Mouse (Mus musculus): ENCODE results near the gene Bcas1. TPM values are rescaled to one million over a fixed set of nuclear protein-coding genes. Genes with fewer than 3 reads are reported as not detected.
A peak's percentile ranks its signal among the peaks of the same experiment; 100 is the strongest.

Bcas1 gene
- polyA plus RNA-seq, 1 experiment from 2014 or later = 8.4 TPM

GRCm38 (mm10) chr2:170384770-170385169 lies 42.9 kb downstream of the Bcas1 start:
- no peaks in the 10 kb centered on the region for H3K27me3 ChIP-seq (ENCODE audit: control insufficient read depth, insufficient read depth, low read depth, low read length)
- no peak overlapping the region for H3K9ac ChIP-seq (ENCODE audit: low read depth, low read length)
- ATAC-seq (ENCODE audit: low read depth) = no peak
- no peak overlapping the region for H3K27ac ChIP-seq (ENCODE audit: low read length)
- H3K4me1 ChIP-seq (ENCODE audit: control insufficient read depth, low read depth, low read length) = no peaks in the 10 kb centered on the region; the same call in 1 of the 2 replicates
- H3K9me3 ChIP-seq (replicated peaks; ENCODE audit: control insufficient read depth, low read length) = 0 out of 2 replicates have a peak, but pooled peaks cover 2% of the 10 kb centered on the region
- no peak overlapping the region for H3K4me3 ChIP-seq (ENCODE audit: low read depth, low read length)
- 89% methylated on average over 1 of the region's 1 CpGs for WGBS (ENCODE audit: insufficient replicate concordance)
- no peaks in the 10 kb centered on the region for H3K36me3 ChIP-seq (ENCODE audit: control insufficient read depth, insufficient read depth)
- no peak overlapping the region for H3K4me2 ChIP-seq (ENCODE audit: low read depth, low read length)

DNA sequence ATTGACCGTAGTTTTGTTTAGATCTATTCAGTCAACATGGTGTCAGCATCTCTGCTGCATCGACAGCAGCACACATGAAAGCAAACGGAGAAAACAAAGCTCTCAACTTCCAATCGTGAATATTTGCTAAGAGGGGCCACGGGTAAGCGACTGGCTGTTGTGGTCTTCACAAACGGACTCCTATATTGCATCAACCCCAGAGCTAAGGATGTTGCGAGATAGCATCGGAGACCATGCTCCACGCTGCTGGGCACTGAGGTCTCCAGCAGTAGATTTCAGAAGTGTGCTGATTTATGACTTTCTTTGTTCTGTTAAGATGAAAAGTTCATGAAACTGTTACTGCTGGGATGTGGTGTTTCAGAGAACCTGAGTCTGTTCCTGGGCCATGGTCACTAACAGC lies 54.3 kb downstream of the Bcas1 start:
- H3K27me3 ChIP-seq (ENCODE audit: control insufficient read depth, insufficient read depth, low read depth, low read length) = no peaks in the 10 kb centered on the region
- no peaks in the 10 kb centered on the region for H3K9me3 ChIP-seq (replicated peaks; ENCODE audit: control insufficient read depth, low read length)
- no peak overlapping the region for H3K4me3 ChIP-seq (ENCODE audit: low read depth, low read length)
- ATAC-seq (ENCODE audit: low read depth) = no peak
- no peaks in the 10 kb centered on the region for H3K4me1 ChIP-seq (ENCODE audit: control insufficient read depth, low read depth, low read length)
- no peak overlapping the region for H3K27ac ChIP-seq (ENCODE audit: low read length)
- H3K9ac ChIP-seq (ENCODE audit: low read depth, low read length) = no peak overlapping the region
- H3K4me2 ChIP-seq (ENCODE audit: low read depth, low read length) = no peak overlapping the region
- H3K36me3 ChIP-seq (ENCODE audit: control insufficient read depth, insufficient read depth) = no peaks in the 10 kb centered on the region
- WGBS (ENCODE audit: insufficient replicate concordance) = 54% methylated on average over 10 of the region's 10 CpGs

GRCm38 (mm10) chr2:170365676-170366075 lies 62.0 kb downstream of the Bcas1 start:
- Histone ChIP-seq H3K27me3 (ENCODE audit: control insufficient read depth, insufficient read depth, low read depth, low read length) (no peaks in the 10 kb centered on the region), H3K9ac (ENCODE audit: low read depth, low read length) (no peak overlapping the region), H3K4me3 (ENCODE audit: low read depth, low read length) (no peak overlapping the region), H3K27ac (ENCODE audit: low read length) (no peak overlapping the region), H3K9me3 (replicated peaks; ENCODE audit: control insufficient read depth, low read length) (no peaks in the 10 kb centered on the region), H3K4me2 (ENCODE audit: low read depth, low read length) (no peak overlapping the region), H3K36me3 (ENCODE audit: control insufficient read depth, insufficient read depth) (no peaks in the 10 kb centered on the region), H3K4me1 (ENCODE audit: control insufficient read depth, low read depth, low read length) (no peaks in the 10 kb centered on the region)
- WGBS (ENCODE audit: insufficient replicate concordance) = 65% methylated on average over 2 of the region's 2 CpGs
- ATAC-seq (ENCODE audit: low read depth) = no peak

- H3K27me3 ChIP-seq (ENCODE audit: control insufficient read depth, insufficient read depth, low read depth, low read length) = no peaks in the 10 kb centered on the region
- no peaks in the 10 kb centered on the region for H3K36me3 ChIP-seq (ENCODE audit: control insufficient read depth, insufficient read depth)
- H3K9ac ChIP-seq (ENCODE audit: low read depth, low read length) = no peak overlapping the region
- H3K27ac ChIP-seq (ENCODE audit: low read length) = no peak overlapping the region
- no peak for ATAC-seq (ENCODE audit: low read depth)
- 54% methylated on average over 3 of the region's 3 CpGs for WGBS (ENCODE audit: insufficient replicate concordance)
- H3K9me3 ChIP-seq (replicated peaks; ENCODE audit: control insufficient read depth, low read length) = no peaks in the 10 kb centered on the region
- H3K4me3 ChIP-seq (ENCODE audit: low read depth, low read length) = no peak overlapping the region
- H3K4me2 ChIP-seq (ENCODE audit: low read depth, low read length) = no peak overlapping the region
- no peaks in the 10 kb centered on the region for H3K4me1 ChIP-seq (ENCODE audit: control insufficient read depth, low read depth, low read length)
Observed at GRCm38 (mm10) chr2:170365271-170365670, 62.4 kb downstream of the Bcas1 start.

- H3K4me2 ChIP-seq (ENCODE audit: low read depth, low read length) = no peak overlapping the region
- H3K27ac ChIP-seq (ENCODE audit: low read length) = no peak overlapping the region
- H3K9me3 ChIP-seq (replicated peaks; ENCODE audit: control insufficient read depth, low read length) = peaks cover 11% of the 10 kb centered on the region
- H3K36me3 ChIP-seq (ENCODE audit: control insufficient read depth, insufficient read depth) = no peaks in the 10 kb centered on the region
- H3K4me3 ChIP-seq (ENCODE audit: low read depth, low read length) = no peak overlapping the region
- no peaks in the 10 kb centered on the region for H3K4me1 ChIP-seq (ENCODE audit: control insufficient read depth, low read depth, low read length)
- no peaks in the 10 kb centered on the region for H3K27me3 ChIP-seq (ENCODE audit: control insufficient read depth, insufficient read depth, low read depth, low read length)
- H3K9ac ChIP-seq (ENCODE audit: low read depth, low read length) = no peak overlapping the region
- ATAC-seq (ENCODE audit: low read depth) = no peak
- 54% methylated on average over 16 of the region's 16 CpGs for WGBS (ENCODE audit: insufficient replicate concordance)
Observed at GRCm38 (mm10) chr2:170356667-170357374, 70.8 kb downstream of the Bcas1 start.

GRCm38 (mm10) chr2:170354963-170355367 lies 72.7 kb downstream of the Bcas1 start:
- no peak for ATAC-seq (ENCODE audit: low read depth)
- H3K27me3 ChIP-seq (ENCODE audit: control insufficient read depth, insufficient read depth, low read depth, low read length) = no peaks in the 10 kb centered on the region
- H3K4me2 ChIP-seq (ENCODE audit: low read depth, low read length) = no peak overlapping the region
- no peaks in the 10 kb centered on the region for H3K36me3 ChIP-seq (ENCODE audit: control insufficient read depth, insufficient read depth)
- WGBS (ENCODE audit: insufficient replicate concordance) = 10% methylated on average over 10 of the region's 10 CpGs
- H3K9me3 ChIP-seq (replicated peaks; ENCODE audit: control insufficient read depth, low read length) = peaks cover 9% of the 10 kb centered on the region
- H3K4me3 ChIP-seq (ENCODE audit: low read depth, low read length) = no peak overlapping the region
- no peaks in the 10 kb centered on the region for H3K4me1 ChIP-seq (ENCODE audit: control insufficient read depth, low read depth, low read length)
- H3K9ac ChIP-seq (ENCODE audit: low read depth, low read length) = no peak overlapping the region
- no peak overlapping the region for H3K27ac ChIP-seq (ENCODE audit: low read length)

- no peak for ATAC-seq (ENCODE audit: low read depth)
- no peak overlapping the region for H3K27ac ChIP-seq (ENCODE audit: low read length)
- H3K27me3 ChIP-seq (ENCODE audit: control insufficient read depth, insufficient read depth, low read depth, low read length) = no peaks in the 10 kb centered on the region
- H3K9ac ChIP-seq (ENCODE audit: low read depth, low read length) = no peak overlapping the region
- H3K4me3 ChIP-seq (ENCODE audit: low read depth, low read length) = no peak overlapping the region
- H3K36me3 ChIP-seq (ENCODE audit: control insufficient read depth, insufficient read depth) = no peaks in the 10 kb centered on the region
- 63% methylated on average over 4 of the region's 4 CpGs for WGBS (ENCODE audit: insufficient replicate concordance)
- H3K4me2 ChIP-seq (ENCODE audit: low read depth, low read length) = no peak overlapping the region
- H3K4me1 ChIP-seq (ENCODE audit: control insufficient read depth, low read depth, low read length) = no peaks in the 10 kb centered on the region
- no peaks in the 10 kb centered on the region for H3K9me3 ChIP-seq (replicated peaks; ENCODE audit: control insufficient read depth, low read length)
Observed at GRCm38 (mm10) chr2:170352273-170352672, 75.4 kb downstream of the Bcas1 start.

- ATAC-seq (ENCODE audit: low read depth) = 0 out of 2 replicates have a peak, but pooled peaks have one; percentile 11
- no peaks in the 10 kb centered on the region for H3K36me3 ChIP-seq (ENCODE audit: control insufficient read depth, insufficient read depth)
- no peak overlapping the region for H3K4me2 ChIP-seq (ENCODE audit: low read depth, low read length)
- H3K27ac ChIP-seq (ENCODE audit: low read length) = no peak overlapping the region
- no peak overlapping the region for H3K4me3 ChIP-seq (ENCODE audit: low read depth, low read length)
- H3K4me1 ChIP-seq (ENCODE audit: control insufficient read depth, low read depth, low read length) = no peaks in the 10 kb centered on the region
- WGBS (ENCODE audit: insufficient replicate concordance) = 56% methylated on average over 6 of the region's 6 CpGs
- no peaks in the 10 kb centered on the region for H3K27me3 ChIP-seq (ENCODE audit: control insufficient read depth, insufficient read depth, low read depth, low read length)
- H3K9ac ChIP-seq (ENCODE audit: low read depth, low read length) = no peak overlapping the region
- H3K9me3 ChIP-seq (replicated peaks; ENCODE audit: control insufficient read depth, low read length) = no peaks in the 10 kb centered on the region
Observed at GRCm38 (mm10) chr2:170351847-170352246, 75.8 kb downstream of the Bcas1 start.

- Histone ChIP-seq H3K4me1 (ENCODE audit: control insufficient read depth, low read depth, low read length) (peaks cover 8% of the 10 kb centered on the region), H3K4me3 (ENCODE audit: low read depth, low read length) (no peak overlapping the region), H3K27me3 (ENCODE audit: control insufficient read depth, insufficient read depth, low read depth, low read length) (no peaks in the 10 kb centered on the region), H3K9ac (ENCODE audit: low read depth, low read length) (no peak overlapping the region), H3K27ac (ENCODE audit: low read length) (no peak overlapping the region), H3K9me3 (replicated peaks; ENCODE audit: control insufficient read depth, low read length) (no peaks in the 10 kb centered on the region), H3K4me2 (ENCODE audit: low read depth, low read length) (no peak overlapping the region), H3K36me3 (ENCODE audit: control insufficient read depth, insufficient read depth) (no peaks in the 10 kb centered on the region)
- ATAC-seq (ENCODE audit: low read depth) = no peak
- WGBS (ENCODE audit: insufficient replicate concordance) = 57% methylated on average over 5 of the region's 5 CpGs
Observed at GRCm38 (mm10) chr2:170349784-170350183, 77.9 kb downstream of the Bcas1 start.

All from liver, embryonic 16.5 days (tissue).